Mouse (Mus musculus) heart, postnatal 0 days (tissue): ENCODE measurements around the gene Ninj1. TPM values are rescaled to one million over a fixed set of nuclear protein-coding genes. Genes with fewer than 3 reads are reported as not detected.

ENCODE experiments used
- ATAC-seq: fragments of 200-750 bp; cut with Nextera tagmentation; 2 replicates; pipeline ENCODE4 v1.8.0; 2017; ENCODE audit warnings: low read depth, moderate number of reproducible peaks, moderate library complexity; ENCODE audit not compliant: insufficient read depth
- DNase-seq: peaks from one replicate; pipeline ENCODE4 v3.0.0-alpha.2; 2016; ENCODE audit warnings: low spot score
- H3K27ac ChIP-seq: fragments of 300-500 bp; sonication (generic); 2 replicates; pipeline ENCODE4 v1.5.1; 2014; ENCODE audit warnings: low read depth, mild to moderate bottlenecking
- H3K27me3 ChIP-seq: fragments of 300-500 bp; sonication (generic); 2 replicates; pipeline ENCODE4 v1.6.1; 2014; ENCODE audit warnings: low read length, mixed read lengths; ENCODE audit not compliant: control insufficient read depth, insufficient read depth
- H3K36me3 ChIP-seq: fragments of 300-500 bp; sonication (generic); replicated peaks from 2 replicates; pipeline ENCODE4 v1.6.1; 2014; ENCODE audit warnings: low read length, mixed read lengths; ENCODE audit not compliant: control insufficient read depth, insufficient read depth
- H3K4me1 ChIP-seq: fragments of 300-500 bp; sonication (generic); 2 replicates; pipeline ENCODE4 v1.6.1; 2014; ENCODE audit warnings: antibody characterized with exemption; ENCODE audit not compliant: control insufficient read depth, insufficient read depth
- H3K4me2 ChIP-seq: fragments of 300-500 bp; sonication (generic); 2 replicates; pipeline ENCODE4 v1.6.1; 2014; ENCODE audit warnings: low read depth, mild to moderate bottlenecking, low read length, moderate library complexity
- H3K4me3 ChIP-seq: fragments of 300-500 bp; sonication (generic); 2 replicates; pipeline ENCODE4 v1.5.1; 2014; ENCODE audit warnings: low read depth, low read length
- H3K9ac ChIP-seq: fragments of 300-500 bp; sonication (generic); replicated peaks from 2 replicates; pipeline ENCODE4 v1.6.1; 2014; ENCODE audit warnings: low read depth, low read length, mixed read lengths
- H3K9me3 ChIP-seq: fragments of 300-500 bp; sonication (generic); replicated peaks from 2 replicates; pipeline ENCODE4 v1.6.1; 2016; ENCODE audit warnings: low read length; ENCODE audit not compliant: control insufficient read depth
- CTCF ChIP-seq: IDR thresholded peaks from 2 replicates; pipeline ENCODE4 v1.5.1; 2016; ENCODE audit warnings: antibody characterized with exemption, control low read depth, low read depth
- EP300 ChIP-seq: IDR thresholded peaks from 2 replicates; pipeline ENCODE4 v1.6.1; 2016; ENCODE audit warnings: antibody characterized with exemption, low read depth
- WGBS: fragments of 180-500 bp; shearing (Covaris S2); extraction: QIAGEN DNeasy Blood & Tissue Kit; methylation state at CpG from one replicate; pipeline ENCODE4 v1.1.7; 2014; 5-methylcytosine and 5-hydroxymethylcytosine counted together
- polyA plus RNA-seq: library from polyadenylated mRNA; unstranded; fragments of >200 nt; fragmentation: Nextera tagmentation; extraction: Ambion mirVana; gene quantifications from 2 replicates; pipeline ENCODE4 v1.2.1, GENCODE M21; 2015
- total RNA-seq: library from RNA; depleted of rRNA; stranded (reverse); fragments of >200 nt; gene quantifications from 2 replicates; pipeline ENCODE4 v1.2.3, GENCODE M21; 2014; ENCODE audit warnings: low replicate concordance

Gene Ninj1
- total and polyA plus RNA-seq, 2 experiments from 2014 or later = 75.3 to 97.2 TPM

GRCm38 (mm10) chr13:49188966-49189360 lies 1.7 kb downstream of the Ninj1 start:
- H3K4me3 ChIP-seq = no peak overlapping the region
- DNase-seq = no peak

GRCm38 (mm10) chr13:49189970-49190870 lies 2.9 kb downstream of the Ninj1 start:
- Histone ChIP-seq H3K9me3 (no peaks in the 10 kb centered on the region), H3K9ac (peak overlapping the region; percentile 0; the same call in 1 of the 2 replicates), H3K4me3 (no peak overlapping the region), H3K27ac (peak overlapping the region; percentile 27), H3K27me3 (no peaks in the 10 kb centered on the region), H3K4me2 (peak overlapping the region; percentile 7; the same call in 1 of the 2 replicates), H3K4me1 (peaks cover 41% of the 10 kb centered on the region), H3K36me3 (peaks cover 6% of the 10 kb centered on the region)
- TF ChIP-seq EP300 (no peak), CTCF (no peak)
- no peak for DNase-seq
- no peak for ATAC-seq
- 49% methylated on average over 12 of the region's 12 CpGs for WGBS

More at GRCm38 (mm10) chr13:49188966-49189360, 1.7 kb downstream of the Ninj1 start:
- Histone ChIP-seq H3K4me1 (peaks cover 41% of the 10 kb centered on the region), H3K27ac (no peak overlapping the region), H3K9ac (no peak overlapping the region), H3K4me2 (peak overlapping the region; percentile 97), H3K27me3 (no peaks in the 10 kb centered on the region), H3K36me3 (no peaks in the 10 kb centered on the region), H3K9me3 (no peaks in the 10 kb centered on the region)
- TF ChIP-seq CTCF = no peak
- no peak for TF ChIP-seq EP300
- ATAC-seq = no peak
- WGBS = 58% methylated on average over 2 of the region's 2 CpGs

- ATAC-seq = no peak
- peaks cover 41% of the 10 kb centered on the region for H3K4me1 ChIP-seq
- no peak overlapping the region for H3K4me3 ChIP-seq
- DNase-seq = no peak
- WGBS = 75% methylated on average over 7 of the region's 7 CpGs
- H3K9me3 ChIP-seq = no peaks in the 10 kb centered on the region
- no peak for TF ChIP-seq EP300
- no peak for TF ChIP-seq CTCF
- H3K4me2 ChIP-seq = no peak overlapping the region
- peak overlapping the region; percentile 0; the same call in 1 of the 2 replicates for H3K9ac ChIP-seq
- H3K36me3 ChIP-seq = peaks cover 14% of the 10 kb centered on the region
- peak overlapping the region; percentile 27 for H3K27ac ChIP-seq
- H3K27me3 ChIP-seq = no peaks in the 10 kb centered on the region
Observed at GRCm38 (mm10) chr13:49190876-49191672, 3.8 kb downstream of the Ninj1 start.

GRCm38 (mm10) chr13:49191673-49192035 lies 4.4 kb downstream of the Ninj1 start:
- Histone ChIP-seq H3K9me3 (no peaks in the 10 kb centered on the region), H3K27me3 (no peaks in the 10 kb centered on the region), H3K36me3 (peaks cover 20% of the 10 kb centered on the region), H3K4me3 (no peak overlapping the region), H3K4me2 (no peak overlapping the region), H3K27ac (peak overlapping the region; percentile 11; the same call in 1 of the 2 replicates), H3K4me1 (peaks cover 40% of the 10 kb centered on the region), H3K9ac (no peak overlapping the region)
- 60% methylated on average over 5 of the region's 5 CpGs for WGBS
- ATAC-seq = no peak
- DNase-seq = no peak
- no peak for TF ChIP-seq CTCF
- no peak for TF ChIP-seq EP300

- no peak for ATAC-seq
- TF ChIP-seq CTCF (no peak), EP300 (no peak)
- Histone ChIP-seq H3K4me2 (no peak overlapping the region), H3K27me3 (no peaks in the 10 kb centered on the region), H3K9ac (no peak overlapping the region), H3K27ac (no peak overlapping the region), H3K4me1 (peaks cover 35% of the 10 kb centered on the region), H3K9me3 (no peaks in the 10 kb centered on the region), H3K4me3 (no peak overlapping the region), H3K36me3 (peaks cover 25% of the 10 kb centered on the region)
- DNase-seq = no peak
- 62% methylated on average over 16 of the region's 16 CpGs for WGBS
Observed at GRCm38 (mm10) chr13:49192156-49192855, 5.0 kb downstream of the Ninj1 start.
